Mouse (Mus musculus) spleen, adult 2 months (tissue): ENCODE results near the gene Pard3. TPM values are rescaled to one million over a fixed set of nuclear protein-coding genes. Genes with fewer than 3 reads are reported as not detected.
"Not testable (repeated sequence)": the region's sequence is repeated elsewhere in the genome, so short reads cannot be mapped to it uniquely, and the experiment has no call there.

Source experiments
- DNase-seq, 2 experiments: peaks; one replicate each; pipeline versions ENCODE4 v3.0.0 to v3.0.0-alpha.2; 2012 to 2021; ENCODE audit warnings: low spot score in 2 of 2, low read depth in 1 of 2
- H3K27ac ChIP-seq: fragments of 200-500 bp; 2 replicates; pipeline ENCODE4 v1.5.1; 2012; ENCODE audit warnings: low read length, inconsistent platforms; ENCODE audit not compliant: insufficient read depth
- H3K27me3 ChIP-seq: fragments of 200-500 bp; 2 replicates; pipeline ENCODE4 v1.6.1; 2012; ENCODE audit warnings: mild to moderate bottlenecking, moderate library complexity, low read length, inconsistent platforms; ENCODE audit not compliant: control insufficient read depth, insufficient read depth
- H3K36me3 ChIP-seq: fragments of 200-500 bp; 2 replicates; pipeline ENCODE4 v1.6.1; 2012; ENCODE audit warnings: mild to moderate bottlenecking, low read length, inconsistent platforms; ENCODE audit not compliant: control insufficient read depth, insufficient read depth
- H3K4me1 ChIP-seq: fragments of 200-500 bp; 2 replicates; pipeline ENCODE4 v1.6.1; 2011; ENCODE audit warnings: inconsistent platforms; ENCODE audit not compliant: control insufficient read depth, insufficient read depth, insufficient read length
- H3K4me3 ChIP-seq: fragments of 200-500 bp; 2 replicates; pipeline ENCODE4 v1.5.1; 2011; ENCODE audit warnings: mild to moderate bottlenecking, inconsistent platforms; ENCODE audit not compliant: insufficient read depth, insufficient read length; ENCODE audit errors: extremely low read depth
- CTCF ChIP-seq: fragments of 200-500 bp; IDR thresholded peaks from 2 replicates; pipeline ENCODE4 v1.5.1; 2011; ENCODE audit warnings: mild to moderate bottlenecking, inconsistent platforms; ENCODE audit not compliant: insufficient read depth, insufficient read length, insufficient replicate concordance; ENCODE audit errors: extremely low read depth
- POLR2A ChIP-seq: fragments of 200-500 bp; IDR thresholded peaks from 2 replicates; pipeline ENCODE4 v1.6.1; 2011; ENCODE audit warnings: low read depth, low read length, inconsistent platforms
- WGBS: fragments of 180-500 bp; shearing (Covaris S2); methylation state at CpG from one replicate; pipeline ENCODE4 v1.1.7; 2018; 5-methylcytosine and 5-hydroxymethylcytosine counted together
- polyA plus RNA-seq: library from polyadenylated mRNA; depleted of rRNA; stranded (reverse); fragments of >200 nt; gene quantifications from 2 replicates; pipeline ENCODE4 v1.2.3, GENCODE M21; 2012

Pard3 gene
- polyA plus RNA-seq, 1 experiment, result 3.8 TPM

GRCm38 (mm10) chr8:127162821-127163220, 99.1 kb downstream of the Pard3 start:
- WGBS, result 83% methylated on average over 1 of the region's 1 CpGs

GRCm38 (mm10) chr8:127164326-127165280, 100.9 kb downstream of the Pard3 start:
- no peaks in the 10 kb centered on the region for H3K36me3 ChIP-seq
- H3K4me1 ChIP-seq, result no peaks in the 10 kb centered on the region
- H3K27ac ChIP-seq, result no peak overlapping the region
- WGBS, result 91% methylated on average over 12 of the region's 12 CpGs
- no peak overlapping the region for H3K4me3 ChIP-seq
- H3K27me3 ChIP-seq, result no peaks in the 10 kb centered on the region
- no peak for DNase-seq
- no peak for TF ChIP-seq POLR2A
- no peak for TF ChIP-seq CTCF

More at GRCm38 (mm10) chr8:127162821-127163220, 99.1 kb downstream of the Pard3 start:
- TF ChIP-seq POLR2A (no peak), CTCF (no peak)
- DNase-seq, result no peak
- Histone ChIP-seq H3K4me1 (no peaks in the 10 kb centered on the region), H3K27ac (no peak overlapping the region), H3K36me3 (no peaks in the 10 kb centered on the region), H3K27me3 (no peaks in the 10 kb centered on the region), H3K4me3 (no peak overlapping the region)

- TF ChIP-seq POLR2A (no peak), CTCF (no peak)
- H3K4me3 ChIP-seq, result no peak overlapping the region
- 93% methylated on average over 2 of the region's 2 CpGs for WGBS
- H3K36me3 ChIP-seq, result no peaks in the 10 kb centered on the region
- H3K4me1 ChIP-seq, result no peaks in the 10 kb centered on the region
- no peaks in the 10 kb centered on the region for H3K27me3 ChIP-seq
- no peak for DNase-seq
- H3K27ac ChIP-seq, result no peak overlapping the region
These were observed 104.8 kb downstream of the Pard3 start for GRCm38 (mm10) chr8:127168496-127168895.

GRCm38 (mm10) chr8:127169361-127169760, 105.7 kb downstream of the Pard3 start:
- no peak for TF ChIP-seq CTCF
- TF ChIP-seq POLR2A, result no peak
- Histone ChIP-seq H3K36me3 (no peaks in the 10 kb centered on the region), H3K27ac (no peak overlapping the region), H3K27me3 (no peaks in the 10 kb centered on the region), H3K4me3 (no peak overlapping the region), H3K4me1 (no peaks in the 10 kb centered on the region)
- 91% methylated on average over 5 of the region's 5 CpGs for WGBS
- DNase-seq, result no peak

GRCm38 (mm10) chr8:127170372-127170771, 106.7 kb downstream of the Pard3 start:
- not testable (repeated sequence) for H3K27me3 ChIP-seq, H3K36me3 ChIP-seq, DNase-seq, H3K4me3 ChIP-seq, H3K4me1 ChIP-seq, H3K27ac ChIP-seq
- WGBS, result 66% methylated on average over 2 of the region's 2 CpGs

- Histone ChIP-seq H3K4me3 (no peak overlapping the region), H3K27ac (no peak overlapping the region), H3K4me1 (no peaks in the 10 kb centered on the region), H3K27me3 (no peaks in the 10 kb centered on the region), H3K36me3 (no peaks in the 10 kb centered on the region)
- TF ChIP-seq POLR2A (no peak), CTCF (no peak)
- WGBS, result 87% methylated on average over 3 of the region's 3 CpGs
- DNase-seq, result no peak
These were observed 107.2 kb downstream of the Pard3 start for GRCm38 (mm10) chr8:127170930-127171329.

GRCm38 (mm10) chr8:127173483-127173882, 109.8 kb downstream of the Pard3 start:
- TF ChIP-seq POLR2A (no peak), CTCF (no peak)
- Histone ChIP-seq H3K27me3 (no peaks in the 10 kb centered on the region), H3K4me1 (no peaks in the 10 kb centered on the region), H3K27ac (no peak overlapping the region), H3K4me3 (no peak overlapping the region), H3K36me3 (no peaks in the 10 kb centered on the region)
- WGBS, result 85% methylated on average over 5 of the region's 5 CpGs
- no peak for DNase-seq
